Mouse (Mus musculus) cortical plate, adult 2 months (tissue): ENCODE measurements around the gene Rnf222. TPM values are rescaled to one million over a fixed set of nuclear protein-coding genes. Genes with fewer than 3 reads are reported as not detected.

Source experiments
- H3K27ac ChIP-seq: fragments of 200-500 bp; 2 replicates; pipeline ENCODE4 v1.5.1; 2012; ENCODE audit warnings: low read length, control low read depth, inconsistent platforms; ENCODE audit not compliant: insufficient read depth
- H3K4me1 ChIP-seq: fragments of 200-500 bp; 2 replicates; pipeline ENCODE4 v1.6.1; 2011; ENCODE audit warnings: low read length; ENCODE audit not compliant: control insufficient read depth, insufficient read depth
- H3K4me3 ChIP-seq: fragments of 200-500 bp; 2 replicates; pipeline ENCODE4 v1.5.1; 2011; ENCODE audit warnings: mild to moderate bottlenecking, low read length, control low read depth; ENCODE audit not compliant: insufficient read depth
- CTCF ChIP-seq: fragments of 200-500 bp; IDR thresholded peaks from 2 replicates; pipeline ENCODE4 v1.5.1; 2011; ENCODE audit warnings: mild to moderate bottlenecking, control low read depth, low read length; ENCODE audit not compliant: insufficient read depth; ENCODE audit errors: extremely low read depth
- POLR2A ChIP-seq: fragments of 200-500 bp; IDR thresholded peaks from 2 replicates; pipeline ENCODE4 v1.6.1; 2011; ENCODE audit warnings: mild to moderate bottlenecking, low read length, control low read depth; ENCODE audit not compliant: insufficient read depth; ENCODE audit errors: extremely low read depth
- polyA plus RNA-seq: library from polyadenylated mRNA; depleted of rRNA; stranded (reverse); fragments of >200 nt; gene quantifications from 2 replicates; pipeline ENCODE4 v1.2.3, GENCODE M21; 2012

Gene Rnf222
- polyA plus RNA-seq, 1 experiment: 0.06 TPM

GRCm38 (mm10) chr11:68884368-68884767, 4.0 kb upstream of the Rnf222 start:
- H3K27ac ChIP-seq: no peak overlapping the region
- TF ChIP-seq POLR2A (no peak), CTCF (no peak)
- no peaks in the 10 kb centered on the region for H3K4me1 ChIP-seq
- H3K4me3 ChIP-seq: no peak overlapping the region

- Histone ChIP-seq H3K4me3 (no peak overlapping the region), H3K4me1 (no peaks in the 10 kb centered on the region), H3K27ac (no peak overlapping the region)
- TF ChIP-seq CTCF (no peak), POLR2A (no peak)
Observed at GRCm38 (mm10) chr11:68886091-68886490, 2.3 kb upstream of the Rnf222 start.

GRCm38 (mm10) chr11:68888653-68889052, 300 bp downstream of the Rnf222 start:
- Histone ChIP-seq H3K4me1 (no peaks in the 10 kb centered on the region), H3K27ac (no peak overlapping the region), H3K4me3 (no peak overlapping the region)
- no peak for TF ChIP-seq POLR2A
- no peak for TF ChIP-seq CTCF

- Histone ChIP-seq H3K27ac (no peak overlapping the region), H3K4me1 (no peaks in the 10 kb centered on the region)
- TF ChIP-seq CTCF: no peak
- TF ChIP-seq POLR2A: no peak
Observed at GRCm38 (mm10) chr11:68890625-68891024, 2.3 kb downstream of the Rnf222 start.

GRCm38 (mm10) chr11:68891823-68892222, 3.5 kb downstream of the Rnf222 start:
- no peaks in the 10 kb centered on the region for H3K4me1 ChIP-seq
- no peak overlapping the region for H3K4me3 ChIP-seq
- no peak overlapping the region for H3K27ac ChIP-seq
- TF ChIP-seq CTCF (no peak), POLR2A (no peak)

More at GRCm38 (mm10) chr11:68890625-68891024, 2.3 kb downstream of the Rnf222 start:
- H3K4me3 ChIP-seq: no peak overlapping the region

GRCm38 (mm10) chr11:68892233-68892832, 4.0 kb downstream of the Rnf222 start:
- Histone ChIP-seq H3K4me1 (no peaks in the 10 kb centered on the region), H3K27ac (no peak overlapping the region), H3K4me3 (no peak overlapping the region)
- TF ChIP-seq POLR2A (no peak), CTCF (no peak)

- Histone ChIP-seq H3K4me3 (no peak overlapping the region), H3K4me1 (no peaks in the 10 kb centered on the region), H3K27ac (no peak overlapping the region)
- TF ChIP-seq CTCF (no peak), POLR2A (no peak)
Observed at GRCm38 (mm10) chr11:68893911-68894464, 5.6 kb downstream of the Rnf222 start.

GRCm38 (mm10) chr11:68896247-68896646, 7.9 kb downstream of the Rnf222 start:
- H3K4me3 ChIP-seq: no peak overlapping the region
- no peaks in the 10 kb centered on the region for H3K4me1 ChIP-seq
- TF ChIP-seq CTCF (no peak), POLR2A (no peak)
- no peak overlapping the region for H3K27ac ChIP-seq

- TF ChIP-seq POLR2A (no peak), CTCF (peak; percentile 57)
- no peak overlapping the region for H3K27ac ChIP-seq
Observed at GRCm38 (mm10) chr11:68897120-68897519, 8.8 kb downstream of the Rnf222 start.

GRCm38 (mm10) chr11:68897838-68898237, 9.5 kb downstream of the Rnf222 start:
- Histone ChIP-seq H3K27ac (no peak overlapping the region), H3K4me3 (no peak overlapping the region), H3K4me1 (no peaks in the 10 kb centered on the region)
- TF ChIP-seq CTCF (no peak), POLR2A (no peak)

More at GRCm38 (mm10) chr11:68897120-68897519, 8.8 kb downstream of the Rnf222 start:
- H3K4me1 ChIP-seq: no peaks in the 10 kb centered on the region
- no peak overlapping the region for H3K4me3 ChIP-seq
